Mouse (Mus musculus) kidney, postnatal 0 days (tissue): ENCODE results near the gene Ryr2. TPM values are rescaled to one million over a fixed set of nuclear protein-coding genes. Genes with fewer than 3 reads are reported as not detected.

Experiments used
- ATAC-seq: fragments of 200-750 bp; cut with Nextera tagmentation; replicated peaks from 2 replicates; pipeline ENCODE4 v1.8.0; 2017; ENCODE audit warnings: low read depth, moderate number of reproducible peaks, moderate TSS enrichment, moderate library complexity; ENCODE audit not compliant: low FRiP score
- DNase-seq: peaks from one replicate; pipeline ENCODE4 v3.0.0-alpha.2; 2016; ENCODE audit warnings: low spot score
- H3K27ac ChIP-seq: fragments of 300-500 bp; sonication (generic); 2 replicates; pipeline ENCODE4 v1.5.1; 2014; ENCODE audit warnings: mild to moderate bottlenecking
- H3K27me3 ChIP-seq: fragments of 300-500 bp; sonication (generic); 2 replicates; pipeline ENCODE4 v1.6.1; 2014; ENCODE audit warnings: low read length, mixed read lengths; ENCODE audit not compliant: insufficient read depth
- H3K36me3 ChIP-seq: fragments of 300-500 bp; sonication (generic); 2 replicates; pipeline ENCODE4 v1.6.1; 2014; ENCODE audit warnings: low read length, mixed read lengths; ENCODE audit not compliant: insufficient read depth
- H3K4me1 ChIP-seq: fragments of 300-500 bp; sonication (generic); replicated peaks from 2 replicates; pipeline ENCODE4 v1.6.1; 2014; ENCODE audit warnings: antibody characterized with exemption, low read length, mixed read lengths; ENCODE audit not compliant: insufficient read depth
- H3K4me2 ChIP-seq: fragments of 300-500 bp; sonication (generic); 2 replicates; pipeline ENCODE4 v1.6.1; 2014; ENCODE audit warnings: mild to moderate bottlenecking, low read length, moderate library complexity, mixed read lengths
- H3K4me3 ChIP-seq: fragments of 300-500 bp; sonication (generic); replicated peaks from 2 replicates; pipeline ENCODE4 v1.5.1; 2014; ENCODE audit warnings: low read depth, low read length
- H3K9ac ChIP-seq: fragments of 300-500 bp; sonication (generic); 2 replicates; pipeline ENCODE4 v1.6.1; 2014; ENCODE audit warnings: low read depth, low read length
- H3K9me3 ChIP-seq: fragments of 300-500 bp; sonication (generic); replicated peaks from 2 replicates; pipeline ENCODE4 v1.6.1; 2016; ENCODE audit warnings: low read length, inconsistent platforms, mixed read lengths
- CTCF ChIP-seq: IDR thresholded peaks from 2 replicates; pipeline ENCODE4 v1.5.1; 2016; ENCODE audit warnings: antibody characterized with exemption, low read depth, mild to moderate bottlenecking, moderate library complexity
- WGBS: fragments of 180-500 bp; shearing (Covaris S2); extraction: QIAGEN DNeasy Blood & Tissue Kit; methylation state at CpG from one replicate; pipeline ENCODE4 v1.1.7; 2014; 5-methylcytosine and 5-hydroxymethylcytosine counted together
- polyA plus RNA-seq: library from polyadenylated mRNA; unstranded; fragments of >200 nt; fragmentation: Nextera tagmentation; extraction: Ambion mirVana; gene quantifications from 2 replicates; pipeline ENCODE4 v1.2.1, GENCODE M21; 2015

The Ryr2 gene
- polyA plus RNA-seq, 1 experiment from 2014 or later: 0.09 TPM

DNA sequence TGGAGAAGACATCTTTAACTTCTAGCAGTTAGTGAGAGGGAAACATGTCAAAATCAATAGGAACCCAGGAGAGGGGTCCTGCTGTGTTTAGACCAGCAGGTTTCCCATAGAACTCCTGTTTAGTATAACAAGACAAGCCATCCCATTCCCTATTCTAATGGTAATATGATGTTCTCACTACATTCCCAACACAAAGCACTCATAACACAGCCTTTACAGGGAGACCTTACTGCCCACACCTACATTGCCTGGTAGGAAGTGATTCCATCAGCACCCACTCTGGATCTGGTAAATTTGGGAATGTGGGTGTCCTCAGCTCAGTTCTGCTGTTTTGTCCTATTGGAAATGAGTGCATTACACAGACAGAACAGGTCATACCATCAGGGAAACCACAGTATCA lies 127.7 kb downstream of the Ryr2 start:
- no peaks in the 10 kb centered on the region for H3K27me3 ChIP-seq
- no peaks in the 10 kb centered on the region for H3K9me3 ChIP-seq
- no peak overlapping the region for H3K9ac ChIP-seq
- no peak for DNase-seq
- no peak overlapping the region for H3K27ac ChIP-seq
- H3K36me3 ChIP-seq: no peaks in the 10 kb centered on the region
- no peak for ATAC-seq
- H3K4me1 ChIP-seq: no peaks in the 10 kb centered on the region
- no peak overlapping the region for H3K4me3 ChIP-seq
- TF ChIP-seq CTCF: no peak
- no peak overlapping the region for H3K4me2 ChIP-seq

DNA sequence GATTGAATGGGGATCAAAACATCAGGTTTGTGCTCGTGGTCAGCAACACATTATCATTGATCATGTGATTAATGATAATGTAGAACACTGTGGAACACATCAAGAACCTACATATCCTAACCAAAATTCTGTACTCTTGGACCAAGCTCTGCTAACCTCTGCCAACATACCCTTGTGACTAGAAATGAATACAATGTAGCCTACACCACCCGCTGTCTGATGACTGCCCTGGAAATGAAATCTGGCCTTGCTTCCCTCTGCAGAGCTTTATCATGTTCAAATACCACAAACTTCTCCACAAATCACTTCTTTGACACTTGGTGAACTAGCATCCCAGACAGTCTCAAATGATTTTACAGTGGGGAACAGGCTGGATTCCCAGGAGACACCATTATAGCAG lies 128.4 kb downstream of the Ryr2 start:
- DNase-seq: no peak
- no peaks in the 10 kb centered on the region for H3K4me1 ChIP-seq
- no peaks in the 10 kb centered on the region for H3K27me3 ChIP-seq
- WGBS: 63% methylated on average over 2 of the region's 2 CpGs
- H3K27ac ChIP-seq: no peak overlapping the region
- no peaks in the 10 kb centered on the region for H3K36me3 ChIP-seq
- TF ChIP-seq CTCF: no peak
- no peaks in the 10 kb centered on the region for H3K9me3 ChIP-seq
- no peak overlapping the region for H3K4me3 ChIP-seq
- no peak for ATAC-seq
- no peak overlapping the region for H3K9ac ChIP-seq
- H3K4me2 ChIP-seq: no peak overlapping the region

DNA sequence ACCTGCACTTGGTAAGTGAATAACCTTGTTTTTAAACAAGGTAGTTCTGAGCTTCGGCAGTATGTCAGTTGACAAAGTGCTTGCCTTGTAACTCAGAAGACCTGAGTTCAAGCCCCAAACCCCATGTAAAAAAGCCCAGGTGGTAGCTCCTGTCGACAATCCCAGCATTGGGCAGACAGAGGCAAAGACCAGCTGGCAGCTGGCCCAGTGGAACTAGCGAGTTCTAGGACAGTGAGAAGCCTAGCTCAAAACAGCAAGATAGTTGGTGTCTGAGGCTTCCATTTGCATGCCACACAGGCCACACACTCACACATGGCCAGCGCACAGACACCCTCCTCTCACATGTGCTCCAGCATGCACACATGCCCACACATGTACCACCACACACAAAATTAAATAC lies 129.1 kb downstream of the Ryr2 start:
- no peak overlapping the region for H3K27ac ChIP-seq
- no peaks in the 10 kb centered on the region for H3K4me1 ChIP-seq
- no peaks in the 10 kb centered on the region for H3K9me3 ChIP-seq
- DNase-seq: no peak
- TF ChIP-seq CTCF: no peak
- H3K4me3 ChIP-seq: no peak overlapping the region
- ATAC-seq: no peak
- H3K27me3 ChIP-seq: no peaks in the 10 kb centered on the region
- H3K4me2 ChIP-seq: no peak overlapping the region
- 73% methylated on average over 4 of the region's 4 CpGs for WGBS
- no peaks in the 10 kb centered on the region for H3K36me3 ChIP-seq
- no peak overlapping the region for H3K9ac ChIP-seq

DNA sequence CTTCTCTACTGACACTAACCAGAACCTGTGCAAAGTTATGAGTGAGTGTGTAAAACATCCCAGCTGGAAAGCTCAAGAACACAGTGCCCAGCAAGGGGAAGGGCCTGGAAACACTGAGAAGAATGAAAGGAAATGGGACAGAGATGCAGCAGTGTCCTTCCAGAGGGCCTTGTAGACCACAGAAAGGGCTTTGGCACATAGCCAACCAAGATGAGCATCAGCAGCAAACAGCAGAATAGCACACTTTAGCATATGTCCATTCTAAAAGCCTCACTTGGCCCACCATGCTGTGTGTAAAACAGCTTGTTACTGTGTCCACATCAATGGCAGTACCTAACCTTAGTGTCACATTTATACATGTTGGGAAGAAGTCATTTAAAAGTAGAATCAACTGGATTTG lies 142.4 kb downstream of the Ryr2 start:
- Histone ChIP-seq H3K4me3 (no peak overlapping the region), H3K9ac (no peak overlapping the region), H3K36me3 (no peaks in the 10 kb centered on the region), H3K27ac (no peak overlapping the region), H3K4me1 (no peaks in the 10 kb centered on the region), H3K27me3 (no peaks in the 10 kb centered on the region), H3K4me2 (no peak overlapping the region), H3K9me3 (no peaks in the 10 kb centered on the region)
- DNase-seq (no peak), ATAC-seq (no peak)
- no peak for TF ChIP-seq CTCF

DNA sequence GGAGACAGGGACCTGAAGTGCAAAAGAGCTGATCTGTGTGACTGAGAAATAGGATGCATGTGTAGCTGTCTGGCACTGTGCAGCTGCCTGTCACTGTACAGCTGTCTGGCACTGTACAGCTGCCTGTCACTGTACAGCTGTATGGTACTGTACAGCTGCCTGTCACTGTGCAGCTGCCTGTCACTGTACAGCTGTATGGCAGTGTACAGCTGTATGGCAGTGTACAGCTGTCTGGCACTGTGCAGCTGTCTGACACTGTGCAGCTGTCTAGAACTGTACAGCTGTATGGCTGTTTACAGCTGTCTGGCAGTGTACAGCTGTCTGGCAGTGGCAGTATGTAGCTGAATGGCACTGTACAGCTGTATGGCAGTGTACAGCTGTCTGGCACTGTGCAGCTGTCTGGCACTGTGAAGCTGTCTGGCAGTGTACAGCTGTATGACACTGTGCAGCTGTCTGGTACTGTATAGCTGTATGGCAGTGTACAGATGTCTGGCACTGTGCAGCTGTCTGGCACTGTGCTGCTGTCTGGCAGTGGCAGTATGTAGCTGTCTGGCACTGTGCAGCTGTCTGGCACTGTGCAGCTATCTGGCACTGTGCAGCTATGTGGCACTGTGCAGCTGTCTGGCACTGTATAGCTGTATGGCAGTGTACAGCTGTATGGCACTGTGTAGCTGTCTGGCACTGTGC lies 147.1 kb downstream of the Ryr2 start:
- Histone ChIP-seq H3K36me3 (no peaks in the 10 kb centered on the region), H3K27ac (no peak overlapping the region), H3K4me1 (no peaks in the 10 kb centered on the region), H3K4me2 (no peak overlapping the region), H3K9ac (no peak overlapping the region), H3K27me3 (no peaks in the 10 kb centered on the region), H3K9me3 (no peaks in the 10 kb centered on the region), H3K4me3 (no peak overlapping the region)
- no peak for DNase-seq
- TF ChIP-seq CTCF: no peak
- ATAC-seq: 0 out of 2 replicates have a peak, but pooled peaks have one; percentile 44

GRCm38 (mm10) chr13:11958854-11959253 lies 147.9 kb downstream of the Ryr2 start:
- 73% methylated on average over 3 of the region's 3 CpGs for WGBS
- ATAC-seq: no peak

GRCm38 (mm10) chr13:11958271-11958670 lies 148.5 kb downstream of the Ryr2 start:
- no peak for ATAC-seq
- H3K4me2 ChIP-seq: no peak overlapping the region
- no peak for DNase-seq
- no peaks in the 10 kb centered on the region for H3K27me3 ChIP-seq
- H3K4me1 ChIP-seq: no peaks in the 10 kb centered on the region
- no peak overlapping the region for H3K9ac ChIP-seq
- no peak overlapping the region for H3K4me3 ChIP-seq
- H3K9me3 ChIP-seq: no peaks in the 10 kb centered on the region
- WGBS: 76% methylated on average over 4 of the region's 4 CpGs
- no peaks in the 10 kb centered on the region for H3K36me3 ChIP-seq
- no peak for TF ChIP-seq CTCF
- H3K27ac ChIP-seq: no peak overlapping the region

More at GRCm38 (mm10) chr13:11958854-11959253, 147.9 kb downstream of the Ryr2 start:
- DNase-seq: no peak
- Histone ChIP-seq H3K4me1 (no peaks in the 10 kb centered on the region), H3K4me2 (no peak overlapping the region), H3K9ac (no peak overlapping the region), H3K4me3 (no peak overlapping the region), H3K27me3 (no peaks in the 10 kb centered on the region), H3K9me3 (no peaks in the 10 kb centered on the region), H3K36me3 (no peaks in the 10 kb centered on the region), H3K27ac (no peak overlapping the region)
- no peak for TF ChIP-seq CTCF
